Mouse (Mus musculus) cerebellum, adult 2 months (tissue): ENCODE measurements around the gene Armcx6.

Experiments used
- CTCF ChIP-seq: fragments of 200-500 bp; IDR thresholded peaks from 2 replicates; pipeline ENCODE4 v1.5.1; 2011; ENCODE audit warnings: low read depth, mild to moderate bottlenecking, control low read depth, low read length, moderate library complexity, borderline replicate concordance; ENCODE audit not compliant: insufficient read depth
- POLR2A ChIP-seq: fragments of 200-500 bp; IDR thresholded peaks from 2 replicates; pipeline ENCODE4 v1.6.1; 2011; ENCODE audit warnings: low read length, control low read depth, borderline replicate concordance; ENCODE audit not compliant: insufficient read depth

GRCm38 (mm10) chrX:134757293-134757995 is 6.2 kb upstream of the Armcx6 start:
- no peak for TF ChIP-seq CTCF
- no peak for TF ChIP-seq POLR2A
